Mouse (Mus musculus): ENCODE results near the gene Tnfaip2. TPM values are rescaled to one million over a fixed set of nuclear protein-coding genes. Genes with fewer than 3 reads are reported as not detected.
A peak's percentile ranks its signal among the peaks of the same experiment; 100 is the strongest.

The Tnfaip2 gene
- polyA plus RNA-seq, 1 experiment from 2014 or later = 1.2 TPM

- Histone ChIP-seq H3K27ac (ENCODE audit: low read depth, low read length) (no peak overlapping the region), H3K4me2 (ENCODE audit: low read length) (no peak overlapping the region), H3K36me3 (ENCODE audit: control insufficient read depth, insufficient read depth, low read length) (no peaks in the 10 kb centered on the region), H3K4me3 (ENCODE audit: low read length) (no peak overlapping the region), H3K9me3 (ENCODE audit: control insufficient read depth, low read length) (no peaks in the 10 kb centered on the region), H3K27me3 (replicated peaks; ENCODE audit: control insufficient read depth, insufficient read depth, low read length) (peaks cover 56% of the 10 kb centered on the region), H3K9ac (ENCODE audit: low read depth, low read length) (no peak overlapping the region), H3K4me1 (ENCODE audit: control insufficient read depth, insufficient read depth, low read depth, low read length) (peaks cover 28% of the 10 kb centered on the region)
- 7% methylated on average over 15 of the region's 15 CpGs for WGBS
- ATAC-seq = peak; percentile 53
Measured at GRCm38 (mm10) chr12:111425258-111425657, 17.0 kb upstream of the Tnfaip2 start.

GRCm38 (mm10) chr12:111425789-111426460 is 16.3 kb upstream of the Tnfaip2 start:
- WGBS = 16% methylated on average over 29 of the region's 29 CpGs
- Histone ChIP-seq H3K27ac (ENCODE audit: low read depth, low read length) (no peak overlapping the region), H3K9ac (ENCODE audit: low read depth, low read length) (no peak overlapping the region), H3K4me1 (ENCODE audit: control insufficient read depth, insufficient read depth, low read depth, low read length) (peaks cover 31% of the 10 kb centered on the region), H3K27me3 (replicated peaks; ENCODE audit: control insufficient read depth, insufficient read depth, low read length) (peaks cover 60% of the 10 kb centered on the region), H3K4me2 (ENCODE audit: low read length) (peak overlapping the region; percentile 17), H3K4me3 (ENCODE audit: low read length) (peak overlapping the region; percentile 0; the same call in 1 of the 2 replicates), H3K36me3 (ENCODE audit: control insufficient read depth, insufficient read depth, low read length) (no peaks in the 10 kb centered on the region), H3K9me3 (ENCODE audit: control insufficient read depth, low read length) (no peaks in the 10 kb centered on the region)
- peak; percentile 72 for ATAC-seq

DNA sequence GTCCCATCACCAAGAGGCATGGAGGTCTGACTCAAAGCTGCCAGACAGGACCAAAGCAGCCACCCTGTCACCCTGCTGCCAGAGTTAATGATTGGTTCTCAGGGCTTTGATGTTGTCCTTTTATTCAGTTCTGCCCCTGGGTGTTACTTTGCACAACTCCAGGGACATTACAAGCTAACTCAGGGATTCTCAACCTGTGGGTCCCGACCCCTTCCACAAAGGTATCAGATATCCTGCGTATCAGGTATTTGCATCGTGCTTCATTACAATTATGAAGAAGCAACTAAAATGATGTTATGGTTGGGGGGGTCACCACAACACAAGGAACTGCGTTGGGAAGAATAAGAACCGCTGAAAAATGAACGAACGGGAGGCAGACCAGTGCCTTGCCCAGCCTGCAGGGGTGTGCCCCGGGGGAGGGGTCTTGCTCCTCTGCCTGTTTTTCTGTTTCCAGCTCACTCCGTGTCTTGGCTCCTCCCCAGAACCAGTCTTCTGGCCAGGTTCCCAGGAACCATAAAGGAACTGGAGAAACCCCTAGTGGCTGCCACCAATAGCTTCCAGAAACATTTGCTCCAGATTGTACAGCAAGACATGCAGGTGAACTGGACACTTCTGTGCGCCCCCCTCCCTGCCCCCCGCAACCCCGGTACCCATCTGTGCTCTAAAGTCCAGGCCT is 14.7 kb upstream of the Tnfaip2 start:
- no peaks in the 10 kb centered on the region for H3K36me3 ChIP-seq (ENCODE audit: control insufficient read depth, insufficient read depth, low read length)
- WGBS = 38% methylated on average over 12 of the region's 12 CpGs
- H3K4me1 ChIP-seq (ENCODE audit: control insufficient read depth, insufficient read depth, low read depth, low read length) = peaks cover 31% of the 10 kb centered on the region

GRCm38 (mm10) chr12:111428364-111428763 is 13.9 kb upstream of the Tnfaip2 start:
- peaks cover 39% of the 10 kb centered on the region for H3K27me3 ChIP-seq (replicated peaks; ENCODE audit: control insufficient read depth, insufficient read depth, low read length)
- H3K27ac ChIP-seq (ENCODE audit: low read depth, low read length) = no peak overlapping the region
- no peak overlapping the region for H3K9ac ChIP-seq (ENCODE audit: low read depth, low read length)
- H3K4me1 ChIP-seq (ENCODE audit: control insufficient read depth, insufficient read depth, low read depth, low read length) = peaks cover 29% of the 10 kb centered on the region
- H3K36me3 ChIP-seq (ENCODE audit: control insufficient read depth, insufficient read depth, low read length) = no peaks in the 10 kb centered on the region
- H3K4me2 ChIP-seq (ENCODE audit: low read length) = no peak overlapping the region
- WGBS = 16% methylated on average over 8 of the region's 8 CpGs
- no peaks in the 10 kb centered on the region for H3K9me3 ChIP-seq (ENCODE audit: control insufficient read depth, low read length)
- H3K4me3 ChIP-seq (ENCODE audit: low read length) = no peak overlapping the region
- ATAC-seq = no peak

More for the DNA sequence above, 14.7 kb upstream of the Tnfaip2 start:
- Histone ChIP-seq H3K9me3 (ENCODE audit: control insufficient read depth, low read length) (no peaks in the 10 kb centered on the region), H3K27ac (ENCODE audit: low read depth, low read length) (no peak overlapping the region), H3K4me2 (ENCODE audit: low read length) (no peak overlapping the region), H3K9ac (ENCODE audit: low read depth, low read length) (no peak overlapping the region), H3K4me3 (ENCODE audit: low read length) (no peak overlapping the region), H3K27me3 (replicated peaks; ENCODE audit: control insufficient read depth, insufficient read depth, low read length) (peaks cover 47% of the 10 kb centered on the region)
- ATAC-seq = no peak

GRCm38 (mm10) chr12:111428961-111429911 is 13.0 kb upstream of the Tnfaip2 start:
- no peaks in the 10 kb centered on the region for H3K9me3 ChIP-seq (ENCODE audit: control insufficient read depth, low read length)
- H3K27ac ChIP-seq (ENCODE audit: low read depth, low read length) = no peak overlapping the region; the same call in 1 of the 2 replicates
- no peak for ATAC-seq
- H3K9ac ChIP-seq (ENCODE audit: low read depth, low read length) = peak overlapping the region; percentile 65
- peak overlapping the region; percentile 43 for H3K4me3 ChIP-seq (ENCODE audit: low read length)
- peak overlapping the region; percentile 76 for H3K4me2 ChIP-seq (ENCODE audit: low read length)
- peaks cover 25% of the 10 kb centered on the region for H3K4me1 ChIP-seq (ENCODE audit: control insufficient read depth, insufficient read depth, low read depth, low read length)
- H3K27me3 ChIP-seq (replicated peaks; ENCODE audit: control insufficient read depth, insufficient read depth, low read length) = peaks cover 31% of the 10 kb centered on the region
- under 1% methylated on average over 39 of the region's 40 CpGs for WGBS
- H3K36me3 ChIP-seq (ENCODE audit: control insufficient read depth, insufficient read depth, low read length) = no peaks in the 10 kb centered on the region

GRCm38 (mm10) chr12:111430049-111430867 is 12.0 kb upstream of the Tnfaip2 start:
- H3K27me3 ChIP-seq (replicated peaks; ENCODE audit: control insufficient read depth, insufficient read depth, low read length) = peaks cover 24% of the 10 kb centered on the region
- peak overlapping the region; percentile 65; the same call in 1 of the 2 replicates for H3K9ac ChIP-seq (ENCODE audit: low read depth, low read length)
- no peaks in the 10 kb centered on the region for H3K36me3 ChIP-seq (ENCODE audit: control insufficient read depth, insufficient read depth, low read length)
- no peaks in the 10 kb centered on the region for H3K9me3 ChIP-seq (ENCODE audit: control insufficient read depth, low read length)
- H3K4me2 ChIP-seq (ENCODE audit: low read length) = peak overlapping the region; percentile 76
- H3K4me1 ChIP-seq (ENCODE audit: control insufficient read depth, insufficient read depth, low read depth, low read length) = peaks cover 35% of the 10 kb centered on the region
- no peak for ATAC-seq
- peak overlapping the region; percentile 43; the same call in 1 of the 2 replicates for H3K4me3 ChIP-seq (ENCODE audit: low read length)
- 11% methylated on average over 27 of the region's 27 CpGs for WGBS
- no peak overlapping the region for H3K27ac ChIP-seq (ENCODE audit: low read depth, low read length)

GRCm38 (mm10) chr12:111430868-111431817 is 11.1 kb upstream of the Tnfaip2 start:
- Histone ChIP-seq H3K9ac (ENCODE audit: low read depth, low read length) (no peak overlapping the region), H3K36me3 (ENCODE audit: control insufficient read depth, insufficient read depth, low read length) (no peaks in the 10 kb centered on the region), H3K4me2 (ENCODE audit: low read length) (no peak overlapping the region), H3K27me3 (replicated peaks; ENCODE audit: control insufficient read depth, insufficient read depth, low read length) (peaks cover 21% of the 10 kb centered on the region), H3K4me3 (ENCODE audit: low read length) (no peak overlapping the region), H3K4me1 (ENCODE audit: control insufficient read depth, insufficient read depth, low read depth, low read length) (peaks cover 35% of the 10 kb centered on the region), H3K27ac (ENCODE audit: low read depth, low read length) (no peak overlapping the region), H3K9me3 (ENCODE audit: control insufficient read depth, low read length) (no peaks in the 10 kb centered on the region)
- WGBS = 33% methylated on average over 14 of the region's 14 CpGs
- no peak for ATAC-seq

GRCm38 (mm10) chr12:111432097-111432496 is 10.2 kb upstream of the Tnfaip2 start:
- Histone ChIP-seq H3K9me3 (ENCODE audit: control insufficient read depth, low read length) (no peaks in the 10 kb centered on the region), H3K27me3 (replicated peaks; ENCODE audit: control insufficient read depth, insufficient read depth, low read length) (peaks cover 21% of the 10 kb centered on the region), H3K36me3 (ENCODE audit: control insufficient read depth, insufficient read depth, low read length) (no peaks in the 10 kb centered on the region), H3K4me3 (ENCODE audit: low read length) (no peak overlapping the region), H3K27ac (ENCODE audit: low read depth, low read length) (no peak overlapping the region), H3K4me1 (ENCODE audit: control insufficient read depth, insufficient read depth, low read depth, low read length) (peaks cover 35% of the 10 kb centered on the region), H3K4me2 (ENCODE audit: low read length) (no peak overlapping the region), H3K9ac (ENCODE audit: low read depth, low read length) (no peak overlapping the region)
- 36% methylated on average over 4 of the region's 4 CpGs for WGBS
- no peak for ATAC-seq
